Mouse (Mus musculus) left cerebral cortex, postnatal 25 days (tissue): ENCODE data around the gene Dr1. TPM values are rescaled to one million over a fixed set of nuclear protein-coding genes. Genes with fewer than 3 reads are reported as not detected.

Source experiments
- total RNA-seq, 2 experiments: library from RNA; stranded (reverse); gene quantifications; 2 replicates each; pipeline ENCODE4 v1.2.3; 2021

Dr1 gene
- total RNA-seq, 2 experiments from 2014 or later, result 36.4 to 38.9 TPM

Other genes with a start within 250 kb of the Dr1 start
- gene Mtf2, start 203.2 kb upstream of the Dr1 start, total RNA-seq, result 10 to 100 TPM; 51.7 to 55.8 TPM
- 10 to 100 TPM; 25.5 to 25.6 TPM for gene Tmed5, start 136.3 kb upstream of the Dr1 start, total RNA-seq
- 1 to 10 TPM; 1.0 to 1.1 TPM for gene Ccdc18, start 136.0 kb upstream of the Dr1 start, total RNA-seq
- 10 to 100 TPM; 12.5 TPM for gene Pigg, start 43.7 kb downstream of the Dr1 start, total RNA-seq
- gene Gm42517, start 99.0 kb downstream of the Dr1 start, total RNA-seq, result 10 to 100 TPM; 69.2 to 70.0 TPM
- gene Pde6b, start 119.5 kb downstream of the Dr1 start, total RNA-seq, result under 1 TPM; 0.16 to 0.27 TPM
- gene Atp5k, start 165.6 kb downstream of the Dr1 start, total RNA-seq, result 100 to 1,000 TPM; 270 to 287 TPM
- under 1 TPM; 0.25 to 0.69 TPM for gene Mfsd7a, start 180.0 kb downstream of the Dr1 start, total RNA-seq
- 10 to 100 TPM; 47.2 to 58.5 TPM for gene Pcgf3, start 192.3 kb downstream of the Dr1 start, total RNA-seq